Mouse (Mus musculus) liver, embryonic 14.5 days (tissue): ENCODE measurements around the gene Fam189a2.

Experiments
- CTCF ChIP-seq: IDR thresholded peaks from 2 replicates; pipeline ENCODE4 v1.5.1; 2016; ENCODE audit warnings: antibody characterized with exemption, low read depth, control low read depth
- EP300 ChIP-seq: IDR thresholded peaks from 2 replicates; pipeline ENCODE4 v1.6.1; 2016; ENCODE audit warnings: antibody characterized with exemption, low read depth

DNA sequence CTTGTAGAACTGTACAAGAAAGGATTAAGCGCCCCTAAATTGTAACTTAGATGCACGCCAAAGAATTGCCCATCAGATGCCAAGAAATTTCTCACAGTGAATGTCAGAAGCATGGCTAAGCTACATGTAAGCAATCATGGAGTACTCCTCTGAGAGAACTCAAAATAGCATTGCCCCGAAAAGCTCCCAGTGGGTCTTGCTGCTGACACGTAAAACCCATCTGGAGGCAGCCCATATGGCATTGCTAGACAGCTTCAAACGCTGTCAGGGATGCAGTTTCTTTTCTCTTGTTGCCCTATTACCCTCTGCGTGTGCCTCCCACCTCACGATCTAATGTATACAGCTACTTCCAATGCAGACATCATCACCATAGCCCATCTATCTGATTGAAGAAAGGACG lies 28.0 kb upstream of the Fam189a2 start:
- TF ChIP-seq CTCF (no peak), EP300 (no peak)
